Mouse (Mus musculus) midbrain, embryonic 12.5 days (tissue): ENCODE measurements around the gene Olfr1406. TPM values are rescaled to one million over a fixed set of nuclear protein-coding genes. Genes with fewer than 3 reads are reported as not detected.

ENCODE experiments used
- polyA plus RNA-seq: library from polyadenylated mRNA; unstranded; fragments of >200 nt; fragmentation: Nextera tagmentation; extraction: Ambion mirVana; gene quantifications from 2 replicates; pipeline ENCODE4 v1.2.1, GENCODE M21; 2016

The Olfr1406 gene
- polyA plus RNA-seq, 1 experiment from 2014 or later = not detected

Other genes with a start within 250 kb of the Olfr1406 start
- gene Olfr16, start 240.2 kb downstream of the Olfr1406 start, polyA plus RNA-seq = not detected in 2 replicates
- gene Olfr1408, start 53.3 kb downstream of the Olfr1406 start, polyA plus RNA-seq = not detected in 2 replicates
- not detected in 2 replicates for gene Olfr218, start 7.2 kb upstream of the Olfr1406 start, polyA plus RNA-seq
- gene Olfr1404, start 21.8 kb upstream of the Olfr1406 start, polyA plus RNA-seq = not detected in 2 replicates
- not detected in 2 replicates for gene Fcer1a, start 36.6 kb upstream of the Olfr1406 start, polyA plus RNA-seq
- not detected in 2 replicates for gene Olfr418, start 75.4 kb upstream of the Olfr1406 start, polyA plus RNA-seq
- gene Mptx2, start 87.1 kb upstream of the Olfr1406 start, polyA plus RNA-seq = not detected in 2 replicates
- 7.1 and 7.3 TPM in 2 replicates for gene Ackr1, start 143.1 kb upstream of the Olfr1406 start, polyA plus RNA-seq
- gene Aim2, start 160.2 kb upstream of the Olfr1406 start, polyA plus RNA-seq = 6.4 and 7.0 TPM in 2 replicates
- 21.6 and 22.8 TPM in 2 replicates for gene Cadm3, start 177.1 kb upstream of the Olfr1406 start, polyA plus RNA-seq